Mouse (Mus musculus) neural tube, embryonic 15.5 days (tissue): ENCODE results near the gene Tmem14a. TPM values are rescaled to one million over a fixed set of nuclear protein-coding genes. Genes with fewer than 3 reads are reported as not detected.
"Not testable (repeated sequence)": the region's sequence is repeated elsewhere in the genome, so short reads cannot be mapped to it uniquely, and the experiment has no call there.

Experiments
- ATAC-seq: fragments of 200-750 bp; cut with Nextera tagmentation; 2 replicates; pipeline ENCODE4 v1.8.0; 2017; ENCODE audit warnings: mild to moderate bottlenecking, moderate TSS enrichment, moderate library complexity; ENCODE audit not compliant: low FRiP score
- H3K27ac ChIP-seq: fragments of 300-500 bp; sonication (generic); replicated peaks from 2 replicates; pipeline ENCODE4 v1.5.1; 2015; ENCODE audit warnings: mild to moderate bottlenecking, inconsistent platforms
- H3K27me3 ChIP-seq: fragments of 300-500 bp; sonication (generic); replicated peaks from 2 replicates; pipeline ENCODE4 v1.6.1; 2015; ENCODE audit warnings: inconsistent platforms
- H3K36me3 ChIP-seq: fragments of 300-500 bp; sonication (generic); 2 replicates; pipeline ENCODE4 v1.6.1; 2015; ENCODE audit warnings: inconsistent platforms
- H3K4me1 ChIP-seq: fragments of 300-500 bp; sonication (generic); 2 replicates; pipeline ENCODE4 v1.6.1; 2015; ENCODE audit warnings: inconsistent platforms
- H3K4me2 ChIP-seq: fragments of 300-500 bp; sonication (generic); 2 replicates; pipeline ENCODE4 v1.6.1; 2015; ENCODE audit warnings: inconsistent platforms, mild to moderate bottlenecking, moderate library complexity
- H3K4me3 ChIP-seq: fragments of 300-500 bp; sonication (generic); replicated peaks from 2 replicates; pipeline ENCODE4 v1.5.1; 2015; ENCODE audit warnings: mild to moderate bottlenecking, inconsistent platforms
- H3K9ac ChIP-seq: fragments of 300-500 bp; sonication (generic); replicated peaks from 2 replicates; pipeline ENCODE4 v1.6.1; 2015; ENCODE audit warnings: mild to moderate bottlenecking, inconsistent platforms
- H3K9me3 ChIP-seq: fragments of 300-500 bp; sonication (generic); replicated peaks from 2 replicates; pipeline ENCODE4 v1.6.1; 2016; ENCODE audit warnings: inconsistent platforms
- WGBS: fragments of 180-500 bp; shearing (Covaris S2); methylation state at CpG from one replicate; pipeline ENCODE4 v1.1.7; 2015; ENCODE audit warnings: mixed read lengths; 5-methylcytosine and 5-hydroxymethylcytosine counted together
- polyA plus RNA-seq: library from polyadenylated mRNA; unstranded; fragments of >200 nt; fragmentation: Nextera tagmentation; extraction: Ambion mirVana; gene quantifications from 2 replicates; pipeline ENCODE4 v1.2.1, GENCODE M21; 2015

Gene Tmem14a
- polyA plus RNA-seq = 18.9 and 22.6 TPM in 2 replicates

GRCm38 (mm10) chr1:21218489-21218919 lies at the start of gene Tmem14a:
TSS of gene Tmem14a (plus strand) at chr1:21218575.
- H3K4me1 ChIP-seq = peaks cover 12% of the 10 kb centered on the region
- H3K9me3 ChIP-seq = no peaks in the 10 kb centered on the region
- H3K4me3 ChIP-seq = peak within 1 kb of the TSS; percentile 82
- no peaks in the 10 kb centered on the region for H3K27me3 ChIP-seq
- peak within 1 kb of the TSS; percentile 84 for H3K9ac ChIP-seq
- peak within 1 kb of the TSS; percentile 83 for H3K27ac ChIP-seq
- whole genome bisulfite sequencing = under 1% methylated on average over 17 of the region's 17 CpGs
- peak within 1 kb of the TSS; percentile 65 for H3K4me2 ChIP-seq
- ATAC-seq = peak; percentile 97
- H3K36me3 ChIP-seq = no peaks in the 10 kb centered on the region

GRCm38 (mm10) chr1:21185196-21185595 lies 33.2 kb upstream of the Tmem14a start:
- H3K36me3 ChIP-seq = no peaks in the 10 kb centered on the region
- no peak overlapping the region for H3K9ac ChIP-seq
- WGBS = 97% methylated on average over 6 of the region's 6 CpGs
- no peak overlapping the region for H3K4me3 ChIP-seq
- H3K9me3 ChIP-seq = no peaks in the 10 kb centered on the region
- no peaks in the 10 kb centered on the region for H3K4me1 ChIP-seq
- ATAC-seq = no peak
- H3K4me2 ChIP-seq = no peak overlapping the region
- H3K27ac ChIP-seq = no peak overlapping the region
- H3K27me3 ChIP-seq = no peaks in the 10 kb centered on the region

GRCm38 (mm10) chr1:21206241-21206640 lies 12.1 kb upstream of the Tmem14a start:
- no peaks in the 10 kb centered on the region for H3K36me3 ChIP-seq
- no peaks in the 10 kb centered on the region for H3K27me3 ChIP-seq
- no peaks in the 10 kb centered on the region for H3K4me1 ChIP-seq
- no peak overlapping the region for H3K9ac ChIP-seq
- ATAC-seq = no peak
- H3K4me2 ChIP-seq = no peak overlapping the region
- H3K4me3 ChIP-seq = no peak overlapping the region
- H3K27ac ChIP-seq = no peak overlapping the region
- WGBS = 86% methylated on average over 1 of the region's 1 CpGs
- no peaks in the 10 kb centered on the region for H3K9me3 ChIP-seq

- not testable (repeated sequence) for H3K27ac ChIP-seq, H3K4me1 ChIP-seq, H3K4me2 ChIP-seq, H3K27me3 ChIP-seq, H3K9ac ChIP-seq, H3K4me3 ChIP-seq, H3K36me3 ChIP-seq, ATAC-seq, H3K9me3 ChIP-seq
- 38% methylated on average over 3 of the region's 3 CpGs for WGBS
These were observed 4.8 kb upstream of the Tmem14a start for GRCm38 (mm10) chr1:21213537-21213936.

DNA sequence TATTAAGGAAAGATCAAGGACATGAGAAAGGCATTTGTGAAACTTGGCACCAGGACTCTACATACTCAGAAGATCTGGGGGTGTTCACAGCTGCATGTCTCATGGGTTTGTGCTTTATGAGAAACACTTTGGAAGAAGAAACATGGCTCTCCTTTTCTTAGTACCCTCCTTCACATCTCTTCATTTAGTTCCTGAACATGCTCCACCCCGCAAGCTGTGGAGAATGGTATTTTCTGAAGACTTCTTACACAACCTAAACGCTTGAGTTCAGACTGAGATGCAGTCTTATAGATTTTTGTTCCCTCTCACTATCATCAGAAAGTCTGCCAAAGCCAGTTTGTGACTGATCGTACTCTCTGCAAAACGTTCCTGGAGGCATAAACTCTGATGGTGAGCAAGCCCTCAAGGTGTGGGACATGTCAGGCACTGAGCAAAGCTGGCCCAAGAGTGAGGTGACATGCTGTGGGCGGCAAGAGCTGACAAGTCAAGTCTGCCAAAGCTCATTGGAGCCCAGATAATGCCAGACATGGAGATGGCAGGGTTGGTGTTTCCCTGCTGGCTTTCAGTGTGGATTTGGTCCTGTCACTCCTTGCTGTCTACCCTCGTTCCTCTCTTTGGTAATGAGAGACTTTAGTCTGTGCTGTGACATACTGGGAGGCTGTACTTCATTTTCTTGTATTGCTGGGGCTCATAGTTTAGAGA lies 4.2 kb upstream of the Tmem14a start:
- not testable (repeated sequence) for H3K27me3 ChIP-seq, ATAC-seq
- 76% methylated on average over 6 of the region's 6 CpGs for WGBS

DNA sequence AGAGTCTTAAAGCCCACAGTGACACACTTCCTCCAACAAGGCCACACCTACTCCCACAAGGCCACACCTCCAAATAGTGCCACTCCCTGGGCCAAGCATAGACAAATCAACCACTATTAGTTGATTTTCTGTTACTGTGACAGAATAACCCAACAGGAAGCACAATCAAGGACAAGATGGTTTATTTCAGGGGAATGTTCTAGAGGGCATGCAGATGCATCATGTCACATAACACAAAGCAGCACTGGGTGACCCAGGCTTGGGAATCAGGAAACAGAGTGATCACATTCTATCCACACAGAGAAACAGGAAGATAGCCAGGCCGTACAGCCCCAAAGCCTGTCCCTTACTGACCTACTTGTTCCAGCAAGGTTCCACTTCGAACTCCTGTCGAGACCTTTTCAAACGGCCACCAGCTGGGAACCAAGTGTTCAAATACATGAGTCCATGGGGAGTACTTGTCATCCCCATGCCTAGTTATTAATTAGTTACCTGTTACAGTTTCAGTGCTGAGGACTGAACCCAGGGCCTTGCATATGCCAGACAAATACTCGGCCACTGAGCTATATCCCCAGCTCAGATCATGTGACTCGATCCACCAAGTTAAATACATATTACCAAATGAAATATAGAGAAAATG lies 9.5 kb downstream of the Tmem14a start:
- Histone ChIP-seq H3K27ac (no peak overlapping the region), H3K9ac (no peak overlapping the region), H3K9me3 (no peaks in the 10 kb centered on the region), H3K4me3 (no peak overlapping the region), H3K4me1 (no peaks in the 10 kb centered on the region), H3K36me3 (no peaks in the 10 kb centered on the region), H3K4me2 (no peak overlapping the region), H3K27me3 (no peaks in the 10 kb centered on the region)
- 87% methylated on average over 6 of the region's 6 CpGs for WGBS
- ATAC-seq = no peak

More for the DNA sequence above, 4.2 kb upstream of the Tmem14a start:
- H3K27ac ChIP-seq, H3K9me3 ChIP-seq, H3K4me3 ChIP-seq, H3K9ac ChIP-seq, H3K4me1 ChIP-seq, H3K36me3 ChIP-seq, H3K4me2 ChIP-seq: not testable (repeated sequence)

DNA sequence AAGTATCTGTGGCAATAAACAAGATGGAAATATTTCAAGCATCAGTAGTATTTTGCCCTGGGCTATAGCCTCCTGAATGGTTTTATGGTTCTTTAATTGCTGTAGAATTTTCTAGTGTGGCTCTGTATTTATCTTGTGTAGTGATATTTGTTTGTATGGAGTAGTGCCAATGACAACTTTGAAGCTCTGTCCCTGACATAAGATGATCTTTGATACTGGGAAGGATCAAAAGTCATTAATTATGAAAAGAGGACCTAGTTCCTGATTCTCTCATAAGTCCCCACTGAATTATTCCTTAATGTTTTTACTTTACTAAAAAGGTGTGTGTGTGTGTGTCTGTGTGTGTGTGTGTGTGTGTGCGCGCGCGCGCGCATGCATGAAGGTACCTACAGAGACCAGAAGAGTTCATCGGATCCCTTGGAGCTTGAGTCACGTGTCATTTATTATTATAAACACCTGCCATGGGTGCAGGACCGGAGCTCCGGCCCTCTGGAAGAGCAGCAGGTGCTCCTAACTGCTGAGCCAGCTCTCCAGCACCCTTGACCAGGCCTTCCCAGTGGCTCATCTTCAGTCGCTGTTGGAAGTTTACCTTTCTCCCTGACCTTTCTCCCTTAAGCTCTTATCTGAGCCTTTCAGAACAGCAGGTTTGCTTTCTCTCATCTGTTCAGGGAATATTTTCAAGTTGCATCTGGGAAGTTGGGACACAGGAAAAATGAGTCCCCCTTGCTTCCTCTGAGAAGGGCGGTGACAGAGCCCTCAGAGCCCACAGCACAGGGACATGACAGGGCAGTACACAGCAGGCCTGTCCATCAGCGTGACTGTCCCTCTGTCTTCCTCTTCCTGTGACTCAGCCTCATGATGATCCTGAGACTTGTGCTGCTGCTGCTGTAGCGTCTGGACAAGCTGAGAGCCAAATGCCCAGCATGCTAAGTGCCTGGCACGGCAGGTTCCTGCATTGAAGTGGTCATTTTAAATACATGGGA lies 10.7 kb downstream of the Tmem14a start:
- H3K4me1 ChIP-seq, H3K4me2 ChIP-seq, H3K27me3 ChIP-seq, H3K27ac ChIP-seq, H3K9ac ChIP-seq, ATAC-seq, H3K4me3 ChIP-seq, H3K36me3 ChIP-seq, H3K9me3 ChIP-seq: not testable (repeated sequence)
- WGBS = 81% methylated on average over 15 of the region's 15 CpGs

DNA sequence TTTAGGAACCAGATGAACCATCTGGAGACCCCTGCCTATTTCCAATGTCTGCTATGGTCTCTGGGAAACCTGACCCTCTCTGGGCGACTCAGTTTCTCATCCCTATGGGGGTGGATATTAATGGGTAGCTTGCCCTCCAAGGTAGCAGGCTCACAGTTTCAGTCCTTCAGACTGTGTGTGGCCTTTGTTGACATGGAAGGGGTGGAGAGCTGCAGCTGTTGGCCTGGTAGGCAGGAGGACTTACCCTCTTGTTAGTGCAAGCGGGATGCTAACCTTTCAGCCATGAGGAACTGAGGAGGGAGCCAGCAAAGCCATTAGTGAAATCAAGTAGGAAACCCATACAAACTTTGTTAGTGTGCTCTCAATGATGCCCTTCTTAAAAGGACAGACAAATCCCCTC lies 12.0 kb downstream of the Tmem14a start:
- no peak overlapping the region for H3K4me2 ChIP-seq

DNA sequence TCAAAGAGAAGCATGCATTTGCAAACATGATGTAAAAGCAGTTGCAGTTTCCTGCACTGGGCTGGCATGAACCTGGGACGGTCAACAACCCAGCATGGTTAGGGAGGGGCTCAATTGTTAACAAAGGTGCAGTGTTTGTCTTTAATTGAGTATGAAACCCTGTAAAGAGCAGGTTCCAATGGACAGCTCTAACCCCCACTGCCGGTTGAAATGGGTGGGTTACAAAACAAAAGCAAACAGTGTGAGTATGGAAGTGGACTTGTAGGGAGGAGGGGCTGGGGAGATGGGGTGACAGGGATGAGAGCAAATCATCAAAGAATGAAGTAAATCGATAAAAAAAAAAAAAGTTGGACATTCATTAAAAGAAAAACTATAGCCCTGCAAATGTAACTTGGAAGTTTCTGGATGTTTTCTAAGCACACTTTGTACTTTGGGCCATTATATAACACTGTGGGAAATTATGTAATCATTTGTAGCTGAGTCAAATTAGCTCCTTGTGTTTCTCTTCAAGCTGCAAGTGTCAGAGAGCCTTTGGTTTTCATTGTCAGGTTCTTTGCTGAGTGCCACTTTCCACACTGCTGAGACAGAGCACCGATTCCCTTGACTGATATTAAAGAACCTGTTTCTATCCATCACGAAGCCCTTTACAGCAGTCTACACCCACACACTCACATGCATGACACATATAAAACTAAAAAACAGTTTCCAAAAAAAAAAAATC lies 13.5 kb downstream of the Tmem14a start:
- Histone ChIP-seq H3K4me2 (no peak overlapping the region), H3K4me1 (no peaks in the 10 kb centered on the region), H3K4me3 (no peak overlapping the region), H3K9ac (no peak overlapping the region), H3K27me3 (no peaks in the 10 kb centered on the region), H3K36me3 (no peaks in the 10 kb centered on the region), H3K27ac (no peak overlapping the region), H3K9me3 (no peaks in the 10 kb centered on the region)
- ATAC-seq = no peak
- WGBS = 61% methylated on average over 5 of the region's 5 CpGs

More for the DNA sequence above, 12.0 kb downstream of the Tmem14a start:
- Histone ChIP-seq H3K4me3 (no peak overlapping the region), H3K36me3 (no peaks in the 10 kb centered on the region), H3K9ac (no peak overlapping the region), H3K4me1 (no peaks in the 10 kb centered on the region), H3K27ac (no peak overlapping the region), H3K27me3 (no peaks in the 10 kb centered on the region), H3K9me3 (no peaks in the 10 kb centered on the region)
- WGBS = 79% methylated on average over 2 of the region's 2 CpGs
- no peak for ATAC-seq

DNA sequence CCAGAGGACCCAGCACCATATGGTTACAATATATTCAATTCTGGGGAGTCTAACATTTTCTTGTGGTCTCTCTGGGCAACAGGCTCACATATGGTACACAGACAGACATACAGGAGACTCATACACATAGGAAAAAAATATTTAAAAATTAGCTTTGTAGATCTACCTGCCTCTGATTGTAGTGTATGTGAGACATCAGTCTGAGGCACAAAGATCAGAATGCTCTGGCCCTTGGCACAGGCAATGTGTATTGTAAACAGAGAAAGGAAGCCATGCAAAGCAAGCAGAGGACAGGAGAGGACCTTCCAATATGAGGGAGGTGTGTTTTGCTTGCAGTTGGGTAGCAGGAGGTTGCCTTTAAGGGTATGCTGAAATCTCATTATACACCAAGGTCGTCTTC lies 14.1 kb downstream of the Tmem14a start:
- ATAC-seq = no peak
- no peak overlapping the region for H3K4me2 ChIP-seq
- no peaks in the 10 kb centered on the region for H3K4me1 ChIP-seq
- H3K27me3 ChIP-seq = no peaks in the 10 kb centered on the region
- no peaks in the 10 kb centered on the region for H3K36me3 ChIP-seq
- no peak overlapping the region for H3K4me3 ChIP-seq
- 88% methylated on average over 1 of the region's 1 CpGs for WGBS
- no peak overlapping the region for H3K9ac ChIP-seq
- no peak overlapping the region for H3K27ac ChIP-seq
- H3K9me3 ChIP-seq = no peaks in the 10 kb centered on the region

- no peak overlapping the region for H3K27ac ChIP-seq
- H3K9ac ChIP-seq = no peak overlapping the region
- no peaks in the 10 kb centered on the region for H3K27me3 ChIP-seq
- H3K4me3 ChIP-seq = no peak overlapping the region
- no peak overlapping the region for H3K4me2 ChIP-seq
- no peak for ATAC-seq
- H3K36me3 ChIP-seq = no peaks in the 10 kb centered on the region
- 93% methylated on average over 6 of the region's 6 CpGs for WGBS
- no peaks in the 10 kb centered on the region for H3K9me3 ChIP-seq
- H3K4me1 ChIP-seq = no peaks in the 10 kb centered on the region
These were observed 17.0 kb downstream of the Tmem14a start for GRCm38 (mm10) chr1:21235359-21235758.
